Mouse (Mus musculus) midbrain, embryonic 13.5 days (tissue): Measurements from ENCODE around the gene Gm12355. TPM values are rescaled to one million over a fixed set of nuclear protein-coding genes. Genes with fewer than 3 reads are reported as not detected.

Experiments
- ATAC-seq: fragments of 200-750 bp; cut with Nextera tagmentation; 2 replicates; pipeline ENCODE4 v1.8.0; 2017; ENCODE audit warnings: mild to moderate bottlenecking, moderate TSS enrichment, moderate library complexity
- H3K27ac ChIP-seq: fragments of 300-500 bp; sonication (generic); 2 replicates; pipeline ENCODE4 v1.5.1; 2015; ENCODE audit warnings: inconsistent platforms, mild to moderate bottlenecking, moderate library complexity
- H3K27me3 ChIP-seq: fragments of 300-500 bp; sonication (generic); 2 replicates; pipeline ENCODE4 v1.6.1; 2015; ENCODE audit warnings: mild to moderate bottlenecking, inconsistent platforms
- H3K36me3 ChIP-seq: fragments of 300-500 bp; sonication (generic); 2 replicates; pipeline ENCODE4 v1.6.1; 2015; ENCODE audit warnings: mild to moderate bottlenecking, inconsistent platforms
- H3K4me1 ChIP-seq: fragments of 300-500 bp; sonication (generic); replicated peaks from 2 replicates; pipeline ENCODE4 v1.6.1; 2015; ENCODE audit warnings: inconsistent platforms
- H3K4me2 ChIP-seq: fragments of 300-500 bp; sonication (generic); replicated peaks from 2 replicates; pipeline ENCODE4 v1.6.1; 2015; ENCODE audit warnings: moderate library complexity, mild to moderate bottlenecking, inconsistent platforms
- H3K4me3 ChIP-seq: fragments of 300-500 bp; sonication (generic); replicated peaks from 2 replicates; pipeline ENCODE4 v1.5.1; 2015; ENCODE audit warnings: mild to moderate bottlenecking, inconsistent platforms
- H3K9ac ChIP-seq: fragments of 300-500 bp; sonication (generic); replicated peaks from 2 replicates; pipeline ENCODE4 v1.6.1; 2015; ENCODE audit warnings: mild to moderate bottlenecking, inconsistent platforms
- H3K9me3 ChIP-seq: fragments of 300-500 bp; sonication (generic); 2 replicates; pipeline ENCODE4 v1.6.1; 2016; ENCODE audit warnings: mild to moderate bottlenecking, inconsistent platforms
- WGBS: fragments of 180-500 bp; shearing (Covaris S2); methylation state at CpG from one replicate; pipeline ENCODE4 v1.1.7; 2015; 5-methylcytosine and 5-hydroxymethylcytosine counted together
- polyA plus RNA-seq: library from polyadenylated mRNA; unstranded; fragments of >200 nt; fragmentation: Nextera tagmentation; extraction: Ambion mirVana; gene quantifications from 2 replicates; pipeline ENCODE4 v1.2.1, GENCODE M21; 2015

The Gm12355 gene
- polyA plus RNA-seq, 1 experiment from 2014 or later: 0.90 TPM

GRCm38 (mm10) chr11:98598851-98599290 is 26.6 kb downstream of the Gm12355 start:
- Histone ChIP-seq H3K9ac (0 out of 2 replicates have a peak overlapping the region, but pooled peaks have one; percentile 14), H3K36me3 (no peaks in the 10 kb centered on the region), H3K27me3 (peaks cover 27% of the 10 kb centered on the region), H3K4me2 (no peak overlapping the region), H3K4me3 (no peak overlapping the region), H3K27ac (no peak overlapping the region), H3K4me1 (0 out of 2 replicates have a peak, but pooled peaks cover 8% of the 10 kb centered on the region), H3K9me3 (no peaks in the 10 kb centered on the region)
- ATAC-seq: no peak
- 65% methylated on average over 18 of the region's 18 CpGs for WGBS

DNA sequence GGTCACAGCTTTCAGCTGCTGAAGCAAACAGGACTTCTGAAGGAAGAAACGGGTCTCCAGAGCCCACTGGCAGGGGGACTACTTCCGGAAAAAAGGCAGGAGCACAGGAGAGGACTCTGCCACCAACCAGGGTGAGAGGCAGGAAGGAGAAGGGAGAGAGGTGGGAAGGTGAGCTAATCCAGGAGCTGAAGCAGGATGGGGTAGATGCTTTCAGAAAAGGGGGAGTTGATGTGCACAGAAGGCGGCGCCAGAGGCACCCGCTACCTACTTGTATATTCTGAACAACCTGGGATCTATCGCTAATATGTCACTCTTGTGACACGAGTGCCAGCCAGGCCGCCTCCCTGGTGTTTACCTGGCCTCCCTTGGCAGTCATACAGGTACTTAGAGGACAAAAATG is 27.5 kb downstream of the Gm12355 start, which contains the start of gene Lrrc3c:
Gene Lrrc3c, plus strand, starts transcription at position 301 of the 400 bp plus-strand sequence.
- Histone ChIP-seq H3K27me3 (peaks cover 27% of the 10 kb centered on the region), H3K9ac (0 out of 2 replicates have a peak within 1 kb of the TSS, but pooled peaks have one; percentile 14), H3K4me3 (no peak within 1 kb of the TSS), H3K4me1 (0 out of 2 replicates have a peak, but pooled peaks cover 8% of the 10 kb centered on the region), H3K4me2 (no peak within 1 kb of the TSS), H3K9me3 (no peaks in the 10 kb centered on the region), H3K36me3 (no peaks in the 10 kb centered on the region), H3K27ac (no peak within 1 kb of the TSS)
- 89% methylated on average over 8 of the region's 8 CpGs for WGBS
- ATAC-seq: no peak

GRCm38 (mm10) chr11:98597363-98597762 is 28.1 kb downstream of the Gm12355 start:
- no peak overlapping the region for H3K4me2 ChIP-seq
- H3K9me3 ChIP-seq: no peaks in the 10 kb centered on the region
- H3K4me3 ChIP-seq: no peak overlapping the region
- WGBS: 49% methylated on average over 6 of the region's 6 CpGs
- no peak for ATAC-seq
- H3K27me3 ChIP-seq: peaks cover 27% of the 10 kb centered on the region
- no peak overlapping the region for H3K27ac ChIP-seq
- no peaks in the 10 kb centered on the region for H3K36me3 ChIP-seq
- no peak overlapping the region for H3K9ac ChIP-seq
- 0 out of 2 replicates have a peak, but pooled peaks cover 5% of the 10 kb centered on the region for H3K4me1 ChIP-seq

GRCm38 (mm10) chr11:98595955-98596354 is 29.5 kb downstream of the Gm12355 start:
- no peaks in the 10 kb centered on the region for H3K4me1 ChIP-seq
- no peak overlapping the region for H3K4me2 ChIP-seq
- 77% methylated on average over 3 of the region's 3 CpGs for WGBS
- H3K4me3 ChIP-seq: no peak overlapping the region
- peaks cover 22% of the 10 kb centered on the region for H3K27me3 ChIP-seq
- no peaks in the 10 kb centered on the region for H3K9me3 ChIP-seq
- H3K9ac ChIP-seq: no peak overlapping the region
- no peaks in the 10 kb centered on the region for H3K36me3 ChIP-seq
- H3K27ac ChIP-seq: no peak overlapping the region
- no peak for ATAC-seq

DNA sequence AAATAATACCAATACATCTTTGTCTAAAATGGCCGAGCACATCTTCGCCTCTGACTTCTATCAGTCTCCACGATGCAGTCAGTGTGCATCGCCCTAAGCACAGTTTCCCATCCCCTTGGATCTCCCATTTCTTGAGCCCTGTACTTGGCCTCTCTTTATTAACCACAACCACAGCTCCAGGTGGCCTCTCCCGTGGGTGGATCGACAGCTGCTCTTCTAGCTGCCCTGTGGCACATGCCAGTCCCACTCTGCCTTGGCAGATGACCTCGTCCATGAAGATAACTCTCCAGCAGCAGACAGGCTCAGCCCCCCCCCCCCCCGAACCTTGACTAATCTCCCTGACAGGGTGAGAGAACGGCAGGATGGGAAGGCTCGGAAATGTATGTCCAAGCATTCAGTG is 30.0 kb downstream of the Gm12355 start:
- Histone ChIP-seq H3K27me3 (peaks cover 22% of the 10 kb centered on the region), H3K27ac (no peak overlapping the region), H3K36me3 (no peaks in the 10 kb centered on the region), H3K4me3 (no peak overlapping the region), H3K9me3 (no peaks in the 10 kb centered on the region), H3K9ac (no peak overlapping the region), H3K4me2 (no peak overlapping the region), H3K4me1 (no peaks in the 10 kb centered on the region)
- WGBS: 78% methylated on average over 10 of the region's 10 CpGs
- no peak for ATAC-seq

DNA sequence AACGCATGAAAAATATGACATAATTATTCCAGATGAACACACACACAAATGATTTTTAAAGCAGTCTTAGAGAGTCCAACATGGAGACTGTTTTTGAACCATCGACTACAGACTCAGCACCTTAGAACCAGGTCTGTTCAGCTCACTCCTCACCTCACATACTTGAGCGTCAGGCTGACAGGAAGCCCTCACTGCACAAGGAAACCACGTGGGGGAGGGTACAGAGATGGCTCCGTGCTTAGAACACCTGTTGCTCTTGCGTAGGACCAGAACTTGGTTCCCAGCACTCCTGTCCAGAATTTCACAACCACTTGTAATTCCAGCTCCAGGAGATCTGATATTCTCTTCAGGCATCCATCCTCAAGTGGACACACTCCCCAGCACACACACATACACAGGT is 30.4 kb downstream of the Gm12355 start:
- Histone ChIP-seq H3K36me3 (no peaks in the 10 kb centered on the region), H3K27ac (no peak overlapping the region), H3K4me1 (no peaks in the 10 kb centered on the region), H3K27me3 (peaks cover 21% of the 10 kb centered on the region), H3K4me3 (no peak overlapping the region), H3K9ac (no peak overlapping the region), H3K4me2 (no peak overlapping the region), H3K9me3 (no peaks in the 10 kb centered on the region)
- no peak for ATAC-seq
- WGBS: 77% methylated on average over 6 of the region's 6 CpGs

GRCm38 (mm10) chr11:98590548-98591445 is 34.7 kb downstream of the Gm12355 start:
- H3K4me1 ChIP-seq: peaks cover 20% of the 10 kb centered on the region
- no peak overlapping the region for H3K9ac ChIP-seq
- ATAC-seq: no peak
- WGBS: 75% methylated on average over 19 of the region's 19 CpGs
- no peak overlapping the region for H3K4me3 ChIP-seq
- no peak overlapping the region for H3K27ac ChIP-seq
- H3K9me3 ChIP-seq: no peaks in the 10 kb centered on the region
- H3K4me2 ChIP-seq: no peak overlapping the region
- H3K27me3 ChIP-seq: 0 out of 2 replicates have a peak, but pooled peaks cover 3% of the 10 kb centered on the region
- no peaks in the 10 kb centered on the region for H3K36me3 ChIP-seq

DNA sequence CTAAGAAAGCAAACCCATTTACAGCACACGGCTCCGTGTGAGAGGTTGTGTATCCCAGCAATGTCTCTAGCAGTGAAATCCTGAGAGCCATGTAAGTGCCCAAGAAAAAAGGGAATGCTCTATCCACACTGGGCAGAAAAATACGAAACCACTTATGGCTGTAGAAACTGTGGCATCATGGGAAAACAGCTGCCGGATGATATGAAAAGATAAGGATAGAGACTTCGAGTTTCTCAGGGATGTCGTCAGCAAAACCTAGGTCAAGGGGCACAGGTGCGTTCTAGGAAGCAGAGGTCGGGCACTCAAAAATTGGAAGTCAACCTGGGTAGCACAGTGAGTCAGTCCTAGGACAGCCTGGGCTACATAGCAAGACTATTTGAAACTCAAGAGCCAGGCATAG is 36.2 kb downstream of the Gm12355 start:
- no peak overlapping the region for H3K27ac ChIP-seq
- H3K9ac ChIP-seq: no peak overlapping the region
- ATAC-seq: no peak
- peaks cover 35% of the 10 kb centered on the region for H3K4me1 ChIP-seq
- H3K4me3 ChIP-seq: no peak overlapping the region
- H3K9me3 ChIP-seq: no peaks in the 10 kb centered on the region
- H3K36me3 ChIP-seq: no peaks in the 10 kb centered on the region
- 90% methylated on average over 8 of the region's 8 CpGs for WGBS
- H3K27me3 ChIP-seq: 0 out of 2 replicates have a peak, but pooled peaks cover 3% of the 10 kb centered on the region
- H3K4me2 ChIP-seq: no peak overlapping the region

GRCm38 (mm10) chr11:98588833-98589281 is 36.6 kb downstream of the Gm12355 start:
- Histone ChIP-seq H3K27ac (no peak overlapping the region), H3K4me3 (no peak overlapping the region), H3K9ac (no peak overlapping the region), H3K4me2 (no peak overlapping the region), H3K9me3 (no peaks in the 10 kb centered on the region), H3K36me3 (no peaks in the 10 kb centered on the region; the same call in 1 of the 2 replicates), H3K27me3 (no peaks in the 10 kb centered on the region), H3K4me1 (peaks cover 35% of the 10 kb centered on the region)
- ATAC-seq: no peak
- 76% methylated on average over 6 of the region's 6 CpGs for WGBS

- peak overlapping the region; percentile 89 for H3K4me3 ChIP-seq
- H3K9ac ChIP-seq: peak overlapping the region; percentile 39
- H3K4me1 ChIP-seq: peaks cover 35% of the 10 kb centered on the region
- peak overlapping the region; percentile 93 for H3K4me2 ChIP-seq
- no peaks in the 10 kb centered on the region for H3K9me3 ChIP-seq
- peak; percentile 41; the same call in 1 of the 2 replicates for ATAC-seq
- no peaks in the 10 kb centered on the region for H3K27me3 ChIP-seq
- peaks cover 8% of the 10 kb centered on the region for H3K36me3 ChIP-seq
- 5% methylated on average over 20 of the region's 20 CpGs for WGBS
- H3K27ac ChIP-seq: peak overlapping the region; percentile 55
Measured at GRCm38 (mm10) chr11:98587684-98588546, 37.5 kb downstream of the Gm12355 start.

DNA sequence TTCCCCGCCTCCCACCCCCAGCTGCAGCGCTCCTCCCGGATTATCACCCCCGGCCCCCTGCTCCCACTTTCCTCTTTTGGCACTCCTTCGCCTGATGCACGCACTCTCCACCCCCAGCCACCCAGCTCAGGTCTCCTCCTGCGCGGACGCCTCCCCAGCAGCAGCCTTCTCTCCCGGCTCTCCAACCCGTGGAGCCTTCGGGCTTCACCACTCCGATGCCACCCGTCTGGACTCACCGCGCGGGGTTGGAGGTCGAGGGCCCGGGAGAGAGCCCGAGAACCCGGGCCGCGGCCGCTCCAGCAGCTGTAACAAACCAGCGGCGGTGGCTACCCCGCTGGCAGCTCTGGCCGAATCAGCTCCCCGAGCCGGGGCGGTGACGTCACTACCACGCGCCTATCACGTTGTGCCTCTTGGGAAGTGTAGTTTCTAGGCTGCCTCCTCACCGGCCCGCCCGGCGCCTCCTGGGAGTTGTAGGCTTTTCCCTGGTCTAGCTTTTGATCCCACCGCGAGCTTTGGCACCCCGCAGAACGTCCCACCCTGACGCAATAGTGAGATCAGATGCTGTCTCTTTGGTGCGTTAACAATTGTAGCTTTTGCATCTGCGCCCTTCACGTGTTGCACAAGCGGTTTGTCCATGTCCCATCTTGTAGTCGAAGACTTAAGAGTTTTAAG is 38.4 kb downstream of the Gm12355 start, which contains the start of gene Ormdl3:
Gene Ormdl3, minus strand, starts transcription at position 477 of the 672 bp plus-strand sequence.
- H3K9me3 ChIP-seq: no peaks in the 10 kb centered on the region
- peak within 1 kb of the TSS; percentile 93 for H3K4me2 ChIP-seq
- peak within 1 kb of the TSS; percentile 89 for H3K4me3 ChIP-seq
- H3K27me3 ChIP-seq: no peaks in the 10 kb centered on the region
- peak; percentile 96 for ATAC-seq
- H3K27ac ChIP-seq: peak within 1 kb of the TSS; percentile 90
- peak within 1 kb of the TSS; percentile 95 for H3K9ac ChIP-seq
- WGBS: under 1% methylated on average over 49 of the region's 49 CpGs
- H3K36me3 ChIP-seq: peaks cover 16% of the 10 kb centered on the region
- peaks cover 35% of the 10 kb centered on the region for H3K4me1 ChIP-seq
